Mouse (Mus musculus) stomach, postnatal 0 days (tissue): Measurements from ENCODE around the gene Tmem63c. TPM values are rescaled to one million over a fixed set of nuclear protein-coding genes. Genes with fewer than 3 reads are reported as not detected.
A peak's percentile ranks its signal among the peaks of the same experiment; 100 is the strongest.

Experiments
- ATAC-seq: fragments of 200-750 bp; cut with Nextera tagmentation; 2 replicates; pipeline ENCODE4 v1.8.0; 2017; ENCODE audit not compliant: low FRiP score, low TSS enrichment
- DNase-seq: peaks from one replicate; pipeline ENCODE4 v3.0.0-alpha.2; 2016; ENCODE audit warnings: low spot score
- H3K27ac ChIP-seq: fragments of 300-500 bp; sonication (generic); replicated peaks from 2 replicates; pipeline ENCODE4 v1.5.1; 2014; ENCODE audit warnings: mild to moderate bottlenecking, control low read depth
- H3K27me3 ChIP-seq: fragments of 300-500 bp; sonication (generic); 2 replicates; pipeline ENCODE4 v1.6.1; 2014; ENCODE audit warnings: low read length; ENCODE audit not compliant: control insufficient read depth, insufficient read depth
- H3K36me3 ChIP-seq: fragments of 300-500 bp; sonication (generic); 2 replicates; pipeline ENCODE4 v1.6.1; 2014; ENCODE audit warnings: low read length, mixed read lengths; ENCODE audit not compliant: control insufficient read depth, insufficient read depth
- H3K4me1 ChIP-seq: fragments of 300-500 bp; sonication (generic); replicated peaks from 2 replicates; pipeline ENCODE4 v1.6.1; 2014; ENCODE audit warnings: antibody characterized with exemption; ENCODE audit not compliant: control insufficient read depth, insufficient read depth
- H3K4me2 ChIP-seq: fragments of 300-500 bp; sonication (generic); replicated peaks from 2 replicates; pipeline ENCODE4 v1.6.1; 2014; ENCODE audit warnings: low read depth, mild to moderate bottlenecking, control low read depth, moderate library complexity
- H3K4me3 ChIP-seq: fragments of 300-500 bp; sonication (generic); 2 replicates; pipeline ENCODE4 v1.5.1; 2014; ENCODE audit warnings: low read depth, low read length, control low read depth
- H3K9ac ChIP-seq: fragments of 300-500 bp; sonication (generic); 2 replicates; pipeline ENCODE4 v1.6.1; 2014; ENCODE audit warnings: mild to moderate bottlenecking, low read length, control low read depth, mixed read lengths
- H3K9me3 ChIP-seq: fragments of 300-500 bp; sonication (generic); 2 replicates; pipeline ENCODE4 v1.6.1; 2016; ENCODE audit warnings: low read length; ENCODE audit not compliant: control insufficient read depth
- CTCF ChIP-seq: IDR thresholded peaks from 2 replicates; pipeline ENCODE4 v1.5.1; 2016; ENCODE audit warnings: antibody characterized with exemption, low read depth, mild to moderate bottlenecking, moderate library complexity
- EP300 ChIP-seq: optimal IDR thresholded peaks from 2 replicates; pipeline ENCODE3; 2016; ENCODE audit warnings: antibody characterized with exemption
- WGBS: fragments of 180-500 bp; shearing (Covaris S2); extraction: QIAGEN DNeasy Blood & Tissue Kit; methylation state at CpG from one replicate; pipeline ENCODE4 v1.1.7; 2014; 5-methylcytosine and 5-hydroxymethylcytosine counted together
- polyA plus RNA-seq: library from polyadenylated mRNA; unstranded; fragments of >200 nt; fragmentation: Nextera tagmentation; extraction: Ambion mirVana; gene quantifications from 2 replicates; pipeline ENCODE4 v1.2.1, GENCODE M21; 2015

Tmem63c gene
- polyA plus RNA-seq, 1 experiment from 2014 or later: 0.72 TPM

GRCm38 (mm10) chr12:87102165-87102631 lies 81.1 kb downstream of the Tmem63c start, which contains the start of gene Ngb:
TSS of gene Ngb (minus strand) at chr12:87102539.
- WGBS: 5% methylated on average over 25 of the region's 32 CpGs
- H3K9ac ChIP-seq: no peak within 1 kb of the TSS
- TF ChIP-seq EP300 (no peak), CTCF (no peak)
- H3K9me3 ChIP-seq: no peaks in the 10 kb centered on the region
- ATAC-seq: 0 out of 2 replicates have a peak, but pooled peaks have one; percentile 51
- no peak within 1 kb of the TSS for H3K27ac ChIP-seq
- DNase-seq: no peak
- no peaks in the 10 kb centered on the region; the same call in 1 of the 2 replicates for H3K27me3 ChIP-seq
- H3K36me3 ChIP-seq: no peaks in the 10 kb centered on the region
- H3K4me1 ChIP-seq: no peaks in the 10 kb centered on the region; the same call in 1 of the 2 replicates
- H3K4me3 ChIP-seq: peak within 1 kb of the TSS; percentile 24
- H3K4me2 ChIP-seq: peak within 1 kb of the TSS; percentile 52

GRCm38 (mm10) chr12:87103471-87103870 lies 82.3 kb downstream of the Tmem63c start:
- TF ChIP-seq CTCF (no peak), EP300 (no peak)
- Histone ChIP-seq H3K4me3 (no peak overlapping the region), H3K4me1 (no peaks in the 10 kb centered on the region; the same call in 1 of the 2 replicates), H3K4me2 (no peak overlapping the region), H3K36me3 (no peaks in the 10 kb centered on the region), H3K9ac (no peak overlapping the region), H3K27me3 (no peaks in the 10 kb centered on the region; the same call in 1 of the 2 replicates), H3K27ac (no peak overlapping the region), H3K9me3 (no peaks in the 10 kb centered on the region)
- WGBS: 88% methylated on average over 4 of the region's 4 CpGs
- DNase-seq (no peak), ATAC-seq (no peak)

GRCm38 (mm10) chr12:87104796-87105195 lies 83.7 kb downstream of the Tmem63c start:
- Histone ChIP-seq H3K4me2 (no peak overlapping the region), H3K9ac (no peak overlapping the region), H3K27ac (no peak overlapping the region), H3K27me3 (no peaks in the 10 kb centered on the region; the same call in 1 of the 2 replicates), H3K9me3 (no peaks in the 10 kb centered on the region), H3K36me3 (no peaks in the 10 kb centered on the region), H3K4me1 (no peaks in the 10 kb centered on the region; the same call in 1 of the 2 replicates), H3K4me3 (no peak overlapping the region)
- ATAC-seq (no peak), DNase-seq (no peak)
- WGBS: 69% methylated on average over 4 of the region's 4 CpGs
- no peak for TF ChIP-seq CTCF
- TF ChIP-seq EP300: no peak

- no peak overlapping the region for H3K4me2 ChIP-seq
- ATAC-seq (no peak), DNase-seq (no peak)
- H3K36me3 ChIP-seq: peaks cover 5% of the 10 kb centered on the region; the same call in 1 of the 2 replicates
- TF ChIP-seq EP300 (no peak), CTCF (no peak)
- no peak overlapping the region for H3K9ac ChIP-seq
- no peaks in the 10 kb centered on the region for H3K9me3 ChIP-seq
- H3K27ac ChIP-seq: no peak overlapping the region
- WGBS: 66% methylated on average over 3 of the region's 3 CpGs
- H3K4me3 ChIP-seq: no peak overlapping the region
- H3K27me3 ChIP-seq: no peaks in the 10 kb centered on the region; the same call in 1 of the 2 replicates
- no peaks in the 10 kb centered on the region for H3K4me1 ChIP-seq
Measured at GRCm38 (mm10) chr12:87107357-87107977, 86.3 kb downstream of the Tmem63c start.

- Histone ChIP-seq H3K4me3 (no peak overlapping the region), H3K27me3 (no peaks in the 10 kb centered on the region), H3K27ac (no peak overlapping the region), H3K4me2 (no peak overlapping the region), H3K9ac (no peak overlapping the region), H3K36me3 (peaks cover 3% of the 10 kb centered on the region; the same call in 1 of the 2 replicates), H3K4me1 (no peaks in the 10 kb centered on the region), H3K9me3 (no peaks in the 10 kb centered on the region)
- TF ChIP-seq EP300 (no peak), CTCF (no peak)
- WGBS: 88% methylated on average over 4 of the region's 4 CpGs
- no peak for ATAC-seq
- no peak for DNase-seq
Measured at GRCm38 (mm10) chr12:87121918-87122589, 100.9 kb downstream of the Tmem63c start.

GRCm38 (mm10) chr12:87127256-87127655 lies 106.1 kb downstream of the Tmem63c start:
- Histone ChIP-seq H3K9me3 (no peaks in the 10 kb centered on the region), H3K9ac (no peak overlapping the region), H3K36me3 (peaks cover 3% of the 10 kb centered on the region; the same call in 1 of the 2 replicates), H3K27ac (no peak overlapping the region), H3K4me1 (no peaks in the 10 kb centered on the region), H3K4me2 (no peak overlapping the region), H3K27me3 (no peaks in the 10 kb centered on the region), H3K4me3 (no peak overlapping the region)
- TF ChIP-seq CTCF: no peak
- no peak for TF ChIP-seq EP300
- ATAC-seq (no peak), DNase-seq (no peak)
- 84% methylated on average over 4 of the region's 4 CpGs for WGBS
